Mouse (Mus musculus): ENCODE measurements at regions not wholly inside any gene's neighbourhood (a gene's known extent, or its start where the extent isn't known, plus 50 kb on each side); places are given as distances from the start of the nearest gene placed in this dataset.

DNA sequence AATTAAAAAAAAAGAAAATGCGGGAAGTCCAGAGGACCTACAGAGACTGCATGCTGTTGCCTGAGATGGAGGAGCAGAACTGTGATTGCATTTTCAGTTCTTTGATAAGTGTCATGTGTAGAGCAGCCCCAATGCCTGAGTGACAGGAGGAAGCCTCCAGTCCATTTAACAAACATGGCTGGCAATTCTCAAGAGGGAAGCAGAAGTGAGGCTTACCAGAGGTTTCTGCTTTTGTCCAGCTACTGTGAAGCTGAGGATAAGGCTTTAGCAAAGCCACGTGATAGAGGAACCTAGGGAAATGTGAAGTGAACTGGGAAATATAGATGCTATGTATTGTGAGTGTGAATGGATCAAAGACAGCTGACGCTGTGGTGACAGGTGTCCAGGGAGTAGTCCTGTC is 56.6 kb downstream of the Sucnr1 start:
- no peak for ATAC-seq

DNA sequence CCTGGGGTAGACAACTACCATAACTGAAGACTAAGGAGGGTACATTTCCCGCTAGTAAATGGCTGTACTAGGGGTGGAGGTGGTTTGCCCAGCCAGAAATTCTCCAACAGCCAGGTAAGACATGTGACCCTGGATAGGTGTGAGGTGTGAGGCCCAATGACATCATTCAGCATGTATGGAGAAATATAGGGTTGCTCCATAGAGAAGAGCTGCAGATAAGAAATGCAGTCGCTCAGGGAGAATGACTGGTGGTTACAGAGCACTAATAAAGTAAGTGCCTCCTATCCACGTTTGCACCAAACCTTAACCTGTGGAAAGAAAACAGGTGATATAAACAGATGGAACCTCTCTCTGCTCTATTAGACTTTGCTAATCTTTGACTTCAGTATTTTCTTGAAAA is 78.2 kb downstream of the Sucnr1 start:
- ATAC-seq: no peak

DNA sequence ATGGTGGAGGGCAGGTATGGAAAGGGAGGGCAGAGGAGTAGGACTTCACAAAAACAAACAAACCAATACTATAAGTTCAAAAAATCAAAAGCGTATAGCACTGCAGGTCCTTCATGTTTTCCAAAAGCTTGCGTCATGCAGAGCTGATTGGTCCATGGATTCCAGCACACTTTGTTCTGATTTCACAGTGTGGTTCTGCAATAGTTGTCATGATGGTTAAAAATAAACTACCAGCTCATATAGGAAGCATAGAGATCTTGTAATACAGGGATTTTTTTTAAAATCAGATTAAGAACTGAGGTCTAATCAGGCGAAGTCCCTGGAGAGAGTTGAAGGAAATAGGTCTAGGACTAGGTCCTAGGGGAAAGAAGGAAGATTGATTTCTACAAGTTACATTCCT is 86.0 kb downstream of the Sucnr1 start:
- no peak for ATAC-seq

DNA sequence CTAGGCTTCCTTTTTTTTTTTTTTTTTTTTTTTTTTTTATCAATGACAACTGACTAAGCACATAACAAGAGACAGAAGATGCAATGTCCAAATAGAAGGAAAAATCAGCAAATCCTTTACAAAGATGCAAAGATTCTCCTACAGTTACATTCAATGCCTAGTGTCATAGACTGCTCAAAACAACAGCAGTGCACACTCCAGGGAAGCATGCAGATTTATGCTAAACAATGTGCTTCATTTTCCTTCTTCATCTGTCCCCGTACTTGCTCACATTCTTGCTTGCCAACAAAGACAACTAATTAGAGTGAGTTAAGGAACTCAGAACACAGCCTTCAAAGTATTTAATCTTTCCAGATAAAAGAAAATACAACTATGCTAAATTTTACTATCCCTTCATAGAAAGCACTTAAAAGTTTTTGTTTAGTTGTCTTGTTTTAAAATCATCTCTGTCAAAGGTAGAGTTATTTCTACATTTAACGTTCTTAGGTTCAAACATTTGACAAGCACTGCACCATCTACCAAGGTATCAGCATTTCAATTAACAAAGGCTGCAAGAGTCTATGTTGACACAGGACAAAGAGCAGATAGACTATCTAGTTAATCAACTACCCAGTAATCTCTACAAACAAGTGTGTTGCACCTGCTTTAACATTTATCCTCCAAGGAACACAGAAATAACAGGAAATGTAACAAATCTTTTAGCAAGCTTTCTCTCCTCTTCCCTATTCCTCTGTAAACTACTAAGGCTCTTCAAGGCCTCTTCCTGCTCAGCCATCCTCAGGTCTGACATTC is 86.7 kb downstream of the Sucnr1 start:
- no peak for ATAC-seq

DNA sequence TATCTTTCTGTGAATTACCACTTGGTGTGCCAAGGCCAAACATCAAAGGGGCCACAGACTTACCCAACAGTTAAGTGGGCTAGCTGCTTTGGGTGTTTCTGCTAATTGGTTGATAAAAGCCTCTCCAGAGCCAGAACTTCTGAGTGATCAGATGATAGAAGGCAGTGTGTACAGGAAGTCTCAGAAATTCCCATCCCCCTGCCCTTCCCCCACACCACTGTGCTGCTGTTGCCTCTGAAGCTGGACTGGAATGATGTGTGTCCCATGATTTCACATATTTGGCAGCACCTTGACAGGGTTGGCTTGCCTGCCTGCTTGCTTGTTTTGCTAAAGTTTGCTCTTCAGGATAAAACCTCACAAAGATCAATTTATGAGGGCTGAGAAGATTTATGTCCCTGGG is 87.9 kb downstream of the Sucnr1 start:
- peak; percentile 26 for ATAC-seq

DNA sequence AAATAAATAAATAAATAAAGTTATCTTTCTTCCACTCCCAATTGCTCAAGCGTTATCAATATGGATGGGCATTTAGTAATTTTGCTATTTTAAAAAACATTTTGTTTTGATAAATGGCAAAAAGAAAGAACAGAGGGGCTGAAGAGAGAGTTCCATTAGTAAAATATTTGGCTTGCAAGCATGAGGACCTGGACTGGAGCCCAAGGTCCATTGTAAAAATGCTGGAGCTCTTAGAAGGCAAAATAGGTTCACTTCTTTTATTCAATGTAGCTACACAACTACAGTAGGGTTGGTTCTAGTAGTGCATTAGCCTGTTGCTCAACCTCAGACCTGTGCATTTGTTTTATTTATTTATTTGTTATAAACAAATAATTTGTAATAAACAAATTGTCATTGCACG is 102.8 kb downstream of the Sucnr1 start:
- ATAC-seq: no peak

DNA sequence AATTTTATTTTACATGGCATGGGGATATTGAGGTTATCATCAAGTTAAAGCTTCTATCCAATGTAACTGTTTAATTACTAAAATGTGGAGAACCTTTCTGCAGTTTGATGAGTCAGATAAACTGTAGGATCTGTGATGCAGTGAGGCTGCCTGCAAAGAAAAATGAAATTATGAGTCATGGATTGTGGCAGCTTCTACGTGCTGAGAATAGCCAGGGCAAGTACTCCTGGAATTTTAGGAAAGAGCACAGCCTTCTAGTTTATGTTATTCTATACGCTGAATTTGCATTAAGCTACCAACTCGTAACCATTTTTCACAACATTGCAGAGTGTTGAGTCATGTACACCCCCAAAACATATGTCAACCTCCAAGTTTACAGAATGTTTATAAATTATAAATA is 114.4 kb downstream of the Sucnr1 start:
- no peak for ATAC-seq

DNA sequence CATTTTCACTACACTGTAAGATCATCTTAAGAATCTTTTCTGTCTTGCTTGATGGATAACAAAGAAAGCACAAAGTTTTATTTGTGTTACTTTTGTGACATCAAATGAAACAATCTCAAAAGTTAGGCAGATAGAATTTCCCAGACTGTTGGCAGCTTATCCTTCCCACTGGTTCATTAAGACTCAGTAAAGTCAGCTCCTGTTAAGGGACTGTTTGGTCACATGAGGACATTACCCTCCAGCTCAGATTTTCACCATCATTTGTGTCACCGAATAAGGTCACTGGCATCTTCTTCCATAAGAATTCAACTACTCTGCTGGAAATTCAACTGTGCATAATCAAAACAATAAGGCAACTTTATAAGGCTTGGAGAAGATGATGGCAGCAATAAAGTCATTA is 126.3 kb downstream of the Sucnr1 start:
- no peak for ATAC-seq

DNA sequence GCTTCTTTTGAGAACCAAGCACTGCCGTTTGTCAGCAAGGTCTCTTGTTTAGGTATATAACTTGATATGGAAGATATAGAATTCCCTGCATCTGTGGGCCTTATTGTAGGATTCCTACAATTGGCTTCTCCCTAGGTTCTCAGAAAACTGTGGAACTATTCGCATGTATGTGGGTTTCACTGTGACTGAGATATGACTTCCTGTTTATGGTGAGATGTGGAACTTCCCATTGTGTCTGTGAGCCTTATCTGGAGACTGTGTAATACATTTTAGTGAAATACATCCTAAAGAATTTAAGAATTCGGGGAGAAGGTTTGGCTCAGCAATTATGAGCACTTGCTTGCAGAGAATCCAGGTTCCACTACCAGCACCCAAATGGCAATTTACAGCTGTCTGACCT is 137.3 kb downstream of the Sucnr1 start:
- no peak for ATAC-seq

DNA sequence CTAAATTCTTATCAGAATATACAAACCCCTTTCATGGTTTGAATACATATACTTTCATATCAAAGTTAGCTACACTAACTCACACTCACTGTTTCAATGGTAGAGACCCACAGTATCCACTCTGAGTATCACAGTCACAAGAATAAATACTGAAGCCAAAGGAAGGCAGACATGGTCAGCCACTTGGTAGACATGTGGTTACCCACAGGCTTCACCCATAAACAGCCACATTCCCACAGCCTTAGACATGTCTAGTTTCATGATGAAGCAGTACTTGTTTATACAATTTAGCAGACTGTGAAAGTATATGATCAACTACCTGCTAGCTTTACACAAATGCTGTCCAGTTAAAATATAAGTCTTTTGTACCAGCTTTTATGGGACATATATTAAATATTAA is 159.0 kb downstream of the Sucnr1 start:
- ATAC-seq: no peak

DNA sequence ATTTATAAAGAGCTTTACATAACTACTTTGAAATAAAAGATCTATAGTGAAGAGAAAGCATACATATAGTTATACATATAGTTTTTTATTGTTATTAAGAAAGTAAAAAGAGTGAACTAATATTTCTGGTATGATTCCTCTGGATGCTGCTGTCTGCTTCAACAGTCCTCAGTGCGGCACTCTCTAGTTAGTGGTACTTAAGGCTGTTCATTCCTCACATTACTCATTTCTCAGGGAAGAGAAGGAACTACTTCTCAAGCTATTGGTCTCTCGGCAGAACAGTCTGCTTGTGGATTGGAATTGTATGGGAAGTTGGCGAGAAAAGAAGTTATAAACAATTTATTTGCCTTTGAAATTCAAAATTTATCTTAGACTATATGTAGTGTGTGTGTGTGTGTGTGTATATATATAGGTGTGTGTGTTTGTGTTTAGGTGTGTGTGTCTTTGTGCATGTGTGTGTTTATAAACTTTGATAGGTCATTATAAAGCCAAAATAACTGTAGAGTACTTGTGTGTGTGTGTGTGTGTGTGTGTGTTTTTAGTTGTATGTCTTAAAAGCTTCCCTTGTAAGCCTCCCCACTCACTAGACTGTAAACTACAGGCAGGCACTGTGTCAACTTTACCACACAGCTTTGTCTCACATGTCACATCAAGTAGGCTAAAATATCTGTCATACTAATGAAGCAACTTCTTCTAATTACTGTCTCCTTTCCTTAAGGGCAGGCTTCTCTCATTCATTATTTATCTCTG is 185.2 kb downstream of the Sucnr1 start:
- no peak for ATAC-seq

DNA sequence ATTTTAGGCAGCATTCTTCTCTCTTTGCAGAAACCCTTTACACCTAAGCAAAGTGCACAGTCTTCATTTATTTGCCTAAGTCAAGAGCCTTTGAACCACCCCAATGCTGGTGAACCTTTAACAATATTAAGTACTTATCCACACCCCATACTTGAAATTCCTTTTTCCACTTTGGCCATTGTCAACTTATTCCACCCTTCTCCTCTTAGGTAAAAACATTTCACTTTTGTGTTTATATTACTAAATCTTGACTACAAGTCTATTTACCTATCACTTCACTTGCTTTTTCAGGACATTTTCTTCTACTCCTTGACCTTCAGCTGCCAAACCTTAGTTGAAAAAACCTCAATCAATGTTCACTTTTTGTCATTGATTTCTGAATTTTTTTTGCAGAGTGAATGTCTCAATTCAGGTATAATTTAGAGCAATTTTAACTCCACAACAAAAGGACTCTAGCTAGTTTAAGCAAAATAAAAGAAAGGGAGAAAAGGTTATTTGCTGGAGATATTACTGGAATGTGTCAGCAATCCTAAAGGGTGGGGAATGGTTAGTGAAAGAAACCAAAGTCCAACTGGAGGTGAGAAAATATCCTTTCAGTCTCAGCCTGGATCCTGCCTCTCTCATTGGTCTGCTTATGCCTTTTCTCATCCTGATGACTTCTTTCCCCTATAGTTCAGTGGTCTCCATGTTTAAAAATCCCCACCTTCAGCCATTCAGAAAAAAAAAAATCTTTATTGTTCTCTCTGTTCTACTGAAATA is 185.9 kb downstream of the Sucnr1 start:
- no peak for ATAC-seq

DNA sequence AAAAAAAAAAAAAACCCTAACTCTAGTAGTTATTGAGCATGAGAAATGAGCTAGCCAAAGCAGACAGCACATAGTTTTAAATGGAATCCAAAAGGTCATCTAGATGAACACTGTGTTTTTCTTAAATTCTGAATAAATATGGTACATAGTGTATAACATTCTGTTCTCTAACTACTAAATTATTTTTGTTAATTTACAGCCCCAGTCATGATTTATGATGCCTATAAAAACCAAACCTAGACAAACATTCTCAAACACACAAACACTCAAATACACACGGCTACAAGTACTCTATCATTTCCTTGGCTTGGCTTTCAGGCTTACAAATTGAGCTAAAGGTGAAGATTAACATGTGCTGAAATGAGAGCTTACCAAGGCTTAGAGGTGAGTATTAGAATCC is 188.8 kb downstream of the Sucnr1 start:
- no peak for ATAC-seq

DNA sequence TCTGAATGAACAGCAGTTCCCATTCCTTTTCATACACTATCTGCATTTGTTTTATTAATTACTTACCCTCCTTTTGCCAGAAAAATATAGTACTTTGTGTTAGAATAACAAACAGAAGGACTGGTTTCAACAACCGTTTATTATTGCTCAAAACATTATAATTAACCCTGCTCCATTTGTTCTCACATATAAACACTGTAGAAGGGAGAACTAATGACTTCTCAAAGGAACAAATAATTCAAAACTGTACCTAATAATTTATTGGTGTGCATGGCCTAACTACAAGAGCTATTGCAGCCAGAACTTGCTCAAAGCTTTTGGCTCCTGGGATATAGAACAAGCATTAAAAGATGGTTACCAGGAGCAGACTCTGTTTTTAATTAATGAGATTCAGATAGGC is 192.1 kb downstream of the Sucnr1 start:
- no peak for ATAC-seq

DNA sequence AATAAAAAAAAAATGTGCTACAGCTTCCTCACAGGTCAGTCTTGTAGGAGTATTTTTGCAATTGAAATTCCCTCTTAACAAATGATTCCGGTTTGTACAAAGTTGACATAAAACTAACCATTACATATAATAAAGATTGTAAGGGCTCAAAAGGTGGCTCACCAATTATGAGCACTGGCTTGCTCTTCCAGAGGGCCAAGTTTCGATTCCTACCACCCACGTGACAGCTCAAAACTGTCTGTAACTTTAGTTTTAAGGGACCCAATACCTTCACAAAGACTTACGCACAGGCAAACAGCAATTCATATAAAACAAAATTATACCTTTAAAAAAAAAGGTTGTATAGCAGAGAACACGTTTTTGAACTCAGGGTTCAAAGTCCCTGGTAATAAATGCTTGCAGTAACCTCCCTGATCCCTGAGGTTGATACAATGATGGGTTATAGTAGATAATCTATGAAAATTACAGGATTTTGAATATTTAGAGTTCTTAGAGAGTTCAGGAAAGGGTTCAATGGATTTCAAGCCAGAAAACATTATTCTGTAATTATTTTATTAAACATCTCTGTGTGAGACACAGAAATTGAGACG is 193.7 kb downstream of the Sucnr1 start:
- no peak for ATAC-seq

DNA sequence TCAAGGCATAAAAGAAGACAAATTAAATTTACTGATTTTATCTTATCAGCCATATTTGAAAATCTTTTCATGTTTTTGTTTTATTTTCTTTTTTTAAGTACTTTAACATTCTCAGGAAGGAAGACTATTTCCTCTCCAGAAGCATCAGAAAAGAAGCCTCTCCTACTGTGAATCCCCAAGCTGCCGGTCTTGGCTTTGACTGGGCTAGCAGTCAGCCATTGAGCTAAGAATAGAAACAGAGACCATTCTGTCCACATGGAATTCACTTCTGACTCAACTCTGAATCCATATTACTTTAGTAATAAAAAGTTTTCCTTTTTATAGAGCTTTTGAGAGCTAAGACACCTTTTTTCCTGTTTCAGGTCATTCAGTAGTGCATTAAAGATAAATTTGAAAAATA is 194.8 kb upstream of the Mbnl1 start:
- no peak for ATAC-seq

DNA sequence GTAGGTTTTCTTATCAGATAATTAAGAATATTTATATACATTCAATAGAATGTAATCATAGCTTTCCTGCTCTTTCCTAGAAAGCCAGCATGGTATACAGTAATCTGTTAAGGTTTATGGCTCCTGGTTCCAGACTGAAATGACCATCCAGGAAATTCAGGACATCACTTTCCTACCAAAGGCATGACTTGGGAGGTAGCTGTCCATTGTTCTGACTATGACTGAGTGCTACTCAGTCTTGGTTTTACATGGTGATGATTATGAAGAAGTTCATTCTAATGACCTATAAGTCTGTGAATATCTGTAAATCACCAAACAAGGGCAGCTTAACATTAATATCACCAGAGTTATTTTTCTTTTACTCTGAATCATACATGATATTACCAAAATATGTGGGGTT is 191.4 kb upstream of the Mbnl1 start:
- ATAC-seq: no peak

DNA sequence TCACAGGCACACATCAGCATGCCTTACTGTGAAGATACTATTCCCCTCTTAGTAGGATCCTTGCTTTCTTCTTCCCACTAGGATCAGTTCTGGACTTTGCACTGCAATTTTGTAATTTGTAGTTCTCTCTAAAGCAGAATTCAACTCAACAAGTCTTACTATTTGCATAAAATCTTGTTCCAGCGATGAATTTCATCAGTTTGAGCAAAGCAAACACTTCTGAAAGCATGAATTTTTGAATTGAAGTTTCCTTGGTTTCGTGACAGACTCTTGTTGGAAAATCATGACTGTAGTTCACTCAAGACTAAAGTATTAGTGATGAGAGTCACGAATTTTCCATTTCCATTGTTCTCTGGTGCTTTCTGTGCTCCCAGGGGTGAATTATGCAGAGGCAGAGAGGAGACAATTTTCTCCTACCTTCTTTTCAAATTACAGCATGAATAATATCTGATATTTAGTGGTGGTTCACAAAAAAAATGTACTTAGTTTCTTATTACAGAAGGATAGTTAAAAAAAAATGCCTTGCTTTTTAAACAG is 190.6 kb upstream of the Mbnl1 start:
- no peak for ATAC-seq

DNA sequence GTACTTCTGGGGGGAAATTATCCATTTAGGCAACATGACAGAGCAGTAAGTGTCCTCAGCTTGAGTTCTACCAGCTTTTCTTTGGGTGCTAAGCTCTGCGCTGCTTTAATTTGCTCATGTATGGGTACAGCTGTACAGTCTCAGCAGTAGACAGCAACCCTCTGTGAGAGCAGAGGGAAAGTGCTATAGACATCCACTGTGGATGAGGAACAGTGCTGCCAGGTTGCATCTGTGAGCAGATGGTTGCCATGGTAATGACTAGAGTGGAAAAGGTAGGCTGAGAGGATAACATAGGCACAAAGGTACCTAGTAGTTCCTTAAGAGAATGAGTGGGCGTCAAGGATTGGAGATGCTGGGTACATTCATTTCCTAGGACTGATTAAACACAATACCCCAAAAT is 180.5 kb upstream of the Mbnl1 start:
- no peak for ATAC-seq

DNA sequence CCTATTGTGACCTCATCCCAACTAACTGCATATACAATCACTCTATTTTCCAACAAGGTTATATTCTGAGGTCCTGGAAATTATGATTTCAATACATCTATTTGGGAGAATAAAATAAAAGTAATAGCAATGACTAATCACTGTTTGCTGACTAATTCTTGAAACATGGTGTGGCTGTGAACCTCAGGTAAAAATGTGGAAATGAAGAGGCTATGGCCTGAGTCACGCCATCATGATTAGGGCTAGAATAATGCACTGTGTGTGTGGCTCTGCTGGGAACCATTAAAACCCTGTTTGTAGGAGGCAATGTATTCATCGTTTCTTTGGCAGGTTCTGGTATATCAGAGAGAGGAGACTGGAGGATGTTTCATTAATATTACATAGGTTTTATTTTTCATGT is 179.7 kb upstream of the Mbnl1 start:
- ATAC-seq: no peak

DNA sequence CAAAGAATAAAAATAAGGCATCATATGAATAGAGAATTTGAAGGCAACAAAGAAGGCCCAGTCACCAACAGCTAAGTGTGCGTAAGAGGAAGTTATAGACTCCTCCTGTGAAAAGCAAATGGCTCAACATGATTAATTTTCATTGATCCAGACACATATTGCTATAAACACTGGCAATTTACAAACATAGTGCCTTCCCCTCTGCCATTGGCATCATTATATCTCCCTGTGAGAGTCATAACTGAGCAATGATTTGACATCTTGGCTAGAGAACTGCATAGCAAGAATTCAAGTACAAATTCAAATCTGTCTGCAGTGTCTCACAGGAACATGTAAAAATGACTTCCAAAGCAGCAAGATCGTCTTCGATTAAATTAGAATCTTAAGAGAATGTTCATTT is 167.2 kb upstream of the Mbnl1 start:
- no peak for ATAC-seq

DNA sequence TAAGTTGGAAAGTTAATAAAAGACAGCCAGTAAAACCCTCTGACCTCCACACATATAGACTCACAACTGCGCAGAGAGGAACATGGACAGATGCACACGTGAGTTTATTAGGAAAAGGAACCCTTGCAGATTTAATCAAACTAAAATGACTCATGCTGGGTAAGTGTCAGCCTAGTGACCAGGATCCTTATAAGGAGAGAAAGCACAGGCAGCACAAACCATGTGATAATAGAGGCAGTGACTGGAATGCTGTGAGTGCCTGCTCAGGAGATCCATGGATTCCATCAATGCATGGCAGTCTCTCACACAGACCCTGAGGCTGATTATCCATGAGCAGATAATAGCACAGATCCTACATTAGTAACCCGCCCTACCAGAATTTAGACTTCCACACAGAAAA is 162.2 kb upstream of the Mbnl1 start:
- no peak for ATAC-seq

DNA sequence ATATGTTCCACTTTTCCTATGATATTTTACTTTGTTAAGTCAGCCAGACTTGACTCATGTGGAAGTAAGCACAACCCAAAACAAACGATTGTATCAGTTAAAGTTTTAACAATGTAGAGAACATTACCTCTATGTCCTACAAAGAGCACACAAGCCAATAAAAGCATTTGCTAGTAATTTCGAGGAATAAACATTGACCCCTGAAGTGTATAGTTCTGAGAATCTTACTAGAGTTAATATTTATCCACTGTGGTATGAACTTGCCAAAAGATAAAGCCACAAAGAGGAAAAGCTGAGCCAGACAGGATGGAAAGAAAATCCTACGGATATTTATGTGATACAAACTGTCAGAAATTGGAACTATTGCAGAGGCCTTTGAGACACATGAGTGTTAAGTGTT is 161.5 kb upstream of the Mbnl1 start:
- ATAC-seq: no peak
